Comparison of ENCODE assay signal across 32 mouse cellular contexts in genomic region chr1:175368062-175368461, GRCm38 (mm10).
"Had no signal": no experiment of that assay in that cellular context is flagged by ENCODE, and none has a peak within 500 bp of the region (broad histone marks: within the 10 kb centered on the region; RNA-seq: fewer than 3 reads in every experiment).

No protein-coding gene starts in this region.

- H3K4me1 ChIP-seq: heart, embryonic 10.5 days; heart, embryonic 12.5 days; heart, embryonic 13.5 days; heart, embryonic 15.5 days; hindbrain, embryonic 10.5 days; hindbrain, embryonic 12.5 days; hindbrain, embryonic 13.5 days; hindbrain, embryonic 15.5 days; intestine, embryonic 15.5 days; kidney, embryonic 15.5 days had no signal

- H3K4me2 ChIP-seq: heart, embryonic 11.5 days; heart, embryonic 12.5 days; heart, embryonic 13.5 days; heart, embryonic 15.5 days; hindbrain, embryonic 12.5 days; hindbrain, embryonic 13.5 days; hindbrain, embryonic 14.5 days; hindbrain, embryonic 15.5 days; intestine, embryonic 15.5 days; kidney, embryonic 15.5 days had no signal

- H3K4me3 ChIP-seq: heart, embryonic 10.5 days; heart, embryonic 12.5 days; heart, embryonic 13.5 days; heart, embryonic 15.5 days; hindbrain, embryonic 10.5 days; hindbrain, embryonic 12.5 days; hindbrain, embryonic 13.5 days; hindbrain, embryonic 15.5 days; intestine, embryonic 15.5 days; kidney, embryonic 15.5 days; layer of hippocampus, adult 2 months; left cerebral cortex, adult 2 months had no signal

- H3K27ac ChIP-seq: heart, embryonic 10.5 days; heart, embryonic 13.5 days; heart, embryonic 15.5 days; hindbrain, embryonic 10.5 days; hindbrain, embryonic 12.5 days; hindbrain, embryonic 13.5 days; hindbrain, embryonic 14.5 days; hindbrain, embryonic 15.5 days; hindbrain, postnatal 0 days; intestine, embryonic 15.5 days; kidney, embryonic 15.5 days; kidney, postnatal 0 days; layer of hippocampus, adult 2 months; left cerebral cortex, adult 2 months had no signal

- H3K36me3 ChIP-seq: heart, embryonic 10.5 days; heart, embryonic 12.5 days; heart, embryonic 13.5 days; heart, embryonic 15.5 days; hindbrain, embryonic 10.5 days; hindbrain, embryonic 12.5 days; hindbrain, embryonic 13.5 days; hindbrain, embryonic 15.5 days; intestine, embryonic 15.5 days; kidney, embryonic 15.5 days had no signal

- H3K27me3 ChIP-seq: heart, embryonic 12.5 days; heart, embryonic 13.5 days; heart, embryonic 15.5 days; hindbrain, embryonic 12.5 days; hindbrain, embryonic 13.5 days; hindbrain, embryonic 15.5 days; intestine, embryonic 15.5 days; kidney, embryonic 15.5 days had no signal

- DNase-seq: heart, postnatal 10 days; heart, postnatal 14 days; heart, postnatal 36 days; heart, postnatal 4 days; kidney, adult 11 months; kidney, adult 18-20 months; kidney, adult 2 months; kidney, adult 8-10 months; kidney, adult 9 months; kidney, postnatal 10 days; kidney, postnatal 14 days; kidney, postnatal 25 days; kidney, postnatal 36 days; kidney, postnatal 4 days; layer of hippocampus, adult 9-11 months; layer of hippocampus, postnatal 36 days had no signal
